Mouse (Mus musculus) embryonic facial prominence, embryonic 10.5 days (tissue): Measurements from ENCODE around the gene Ssty1. TPM values are rescaled to one million over a fixed set of nuclear protein-coding genes. Genes with fewer than 3 reads are reported as not detected.
"Not testable (repeated sequence)": the region's sequence is repeated elsewhere in the genome, so short reads cannot be mapped to it uniquely, and the experiment has no call there.

Source experiments
- DNase-seq: peaks from one replicate; pipeline ENCODE4 v3.0.0-alpha.2; 2017; ENCODE audit warnings: low spot score
- H3K27ac ChIP-seq: fragments of 300-500 bp; sonication (generic); replicated peaks from 2 replicates; pipeline ENCODE4 v1.5.1; 2016; ENCODE audit warnings: mild to moderate bottlenecking
- H3K27me3 ChIP-seq: fragments of 300-500 bp; sonication (generic); replicated peaks from 2 replicates; pipeline ENCODE4 v1.6.1; 2016; ENCODE audit warnings: low read depth, mild to moderate bottlenecking; ENCODE audit not compliant: poor library complexity, severe bottlenecking
- H3K36me3 ChIP-seq: fragments of 300-500 bp; sonication (generic); replicated peaks from 2 replicates; pipeline ENCODE4 v1.6.1; 2016; ENCODE audit warnings: mild to moderate bottlenecking, moderate library complexity
- H3K4me1 ChIP-seq: fragments of 300-500 bp; sonication (generic); 2 replicates; pipeline ENCODE4 v1.6.1; 2016
- H3K4me3 ChIP-seq: fragments of 300-500 bp; sonication (generic); 2 replicates; pipeline ENCODE4 v1.5.1; 2016; ENCODE audit warnings: mild to moderate bottlenecking, moderate library complexity
- H3K9me3 ChIP-seq: fragments of 300-500 bp; sonication (generic); 2 replicates; pipeline ENCODE4 v1.6.1; 2016; ENCODE audit warnings: mild to moderate bottlenecking
- WGBS: fragments of 180-500 bp; shearing (Covaris S2); methylation state at CpG from one replicate; pipeline ENCODE4 v1.1.7; 2016; 5-methylcytosine and 5-hydroxymethylcytosine counted together
- polyA plus RNA-seq: library from polyadenylated mRNA; unstranded; fragments of >200 nt; fragmentation: Nextera tagmentation; extraction: Ambion mirVana; gene quantifications from 2 replicates; pipeline ENCODE4 v1.2.1, GENCODE M21; 2016

The Ssty1 gene
- polyA plus RNA-seq = not detected in 2 replicates

GRCm38 (mm10) chrY:18088816-18089215 lies at the start of gene Ssty1:
Gene Ssty1, plus strand, starts transcription at chrY:18089116.
- not testable (repeated sequence) for DNase-seq, H3K27ac ChIP-seq, H3K9me3 ChIP-seq, H3K27me3 ChIP-seq, H3K36me3 ChIP-seq, H3K4me1 ChIP-seq, H3K4me3 ChIP-seq

GRCm38 (mm10) chrY:18061712-18062111 lies 27.2 kb upstream of the Ssty1 start, which contains the start of gene Gm21764:
Gene Gm21764, minus strand, starts transcription at chrY:18061812.
- H3K4me1 ChIP-seq, H3K36me3 ChIP-seq, H3K27ac ChIP-seq, DNase-seq, H3K9me3 ChIP-seq, H3K4me3 ChIP-seq, H3K27me3 ChIP-seq: not testable (repeated sequence)
- WGBS = no CpG with 5 or more reads among the region's 3 CpGs

Other genes starting within 250 kb of the Ssty1 start
- gene Gm21904, start 242.8 kb upstream of the Ssty1 start, polyA plus RNA-seq = not detected in 2 replicates
- not detected in 2 replicates for gene Gm20772, start 214.4 kb upstream of the Ssty1 start, polyA plus RNA-seq
- gene Gm20831, start 214.4 kb upstream of the Ssty1 start, polyA plus RNA-seq = not detected in 2 replicates
- gene Srsy, start 151.8 kb upstream of the Ssty1 start, polyA plus RNA-seq = not detected in 2 replicates
- not detected in 2 replicates for gene Gm21764, start 27.3 kb upstream of the Ssty1 start, polyA plus RNA-seq